Mouse (Mus musculus): Measurements from ENCODE around the gene Ormdl2.
A peak's percentile ranks its signal among the peaks of the same experiment; 100 is the strongest.

DNA sequence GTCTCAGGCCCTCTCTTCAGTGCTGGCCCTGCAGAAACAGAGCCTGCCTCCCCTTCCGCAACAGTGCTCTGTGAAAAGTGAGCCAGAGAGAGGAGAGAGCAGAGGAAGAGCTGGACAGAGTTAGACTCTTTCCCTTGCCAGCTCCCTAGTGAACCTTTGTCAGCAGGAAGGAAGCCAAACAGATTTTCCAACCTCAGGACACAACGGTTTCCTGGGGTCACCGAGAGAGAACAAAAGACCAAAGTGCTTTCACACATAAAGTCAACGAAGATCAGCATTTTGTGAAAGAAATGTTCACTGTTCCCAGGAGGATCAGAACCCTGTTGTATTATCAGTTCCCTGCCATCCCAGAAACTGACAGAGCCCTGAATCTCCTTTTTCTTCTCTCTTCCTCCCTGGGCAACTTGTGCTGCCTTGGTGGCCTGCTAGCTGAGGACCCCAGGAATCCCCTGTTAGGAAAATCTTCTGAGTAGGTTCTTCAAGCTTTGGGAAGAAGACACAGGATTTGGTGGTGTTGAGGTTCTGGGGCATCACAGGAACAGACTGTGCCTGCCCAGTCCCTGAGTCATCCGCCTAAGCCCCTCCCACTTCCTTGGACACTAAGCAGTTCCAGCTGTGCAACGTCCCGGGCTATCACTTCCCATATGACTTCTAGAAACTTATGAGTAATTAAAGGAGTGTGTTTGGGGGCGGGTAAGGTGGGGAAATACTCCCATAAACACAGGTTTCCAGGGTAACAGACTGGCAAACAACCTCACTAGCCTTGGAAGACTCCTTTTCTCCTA lies 42.2 kb downstream of the Ormdl2 start:
- TF ChIP-seq CTCF (IDR thresholded peaks at IDR 0.05; ENCODE audit: low read depth), result no peak
- peak; percentile 64 for TF ChIP-seq EP300 (IDR thresholded peaks at IDR 0.05; ENCODE audit: low read depth)

All from liver, postnatal 0 days (tissue).